Mouse (Mus musculus) hematopoietic stem cell, adult 5-6 weeks (primary cell): Measurements from ENCODE around the gene Bpi. TPM values are rescaled to one million over a fixed set of nuclear protein-coding genes. Genes with fewer than 3 reads are reported as not detected.

ENCODE experiments used
- ATAC-seq, 2 experiments: fragments of 125-278 bp in 1 of 2; replicated peaks in 1 of 2; 2 replicates each; pipeline ENCODE4 v1.8.0; 2016 to 2017; ENCODE audit warnings: inconsistent platforms in 2 of 2, mild to moderate bottlenecking in 2 of 2, moderate number of reproducible peaks in 2 of 2, low read depth in 1 of 2, moderate TSS enrichment in 1 of 2; ENCODE audit not compliant: low FRiP score in 2 of 2, poor library complexity in 2 of 2, severe bottlenecking in 2 of 2, insufficient read depth in 1 of 2, low TSS enrichment in 1 of 2
- total RNA-seq: library from RNA; stranded (forward); fragments of 172-1452, 232-1000 nt; gene quantifications from 2 replicates; pipeline ENCODE4 v1.2.3, GENCODE M21; 2017

The Bpi gene
- total RNA-seq, 1 experiment from 2014 or later, result not detected

GRCm38 (mm10) chr2:158321596-158321995, 63.7 kb downstream of the Bpi start:
- no peak for ATAC-seq

- ATAC-seq, result peak; percentile 25 to 46; a peak in 2 of 4 replicates
These were observed 65.0 kb downstream of the Bpi start for GRCm38 (mm10) chr2:158322845-158323244.

GRCm38 (mm10) chr2:158324531-158325190, 66.8 kb downstream of the Bpi start:
- no peak for ATAC-seq

- ATAC-seq, result no peak
These were observed 67.7 kb downstream of the Bpi start for GRCm38 (mm10) chr2:158325609-158326008.

Other genes with a start within 250 kb of the Bpi start
- 31.7 and 39.7 TPM in 2 replicates for gene Tti1, start 229.7 kb upstream of the Bpi start, total RNA-seq
- 24.1 and 40.9 TPM in 2 replicates for gene Rprd1b, start 229.6 kb upstream of the Bpi start, total RNA-seq
- gene Tgm2, start 111.7 kb upstream of the Bpi start, total RNA-seq, result 17.9 and 19.4 TPM in 2 replicates
- not detected in 2 replicates for gene D630003M21Rik, start 28.9 kb upstream of the Bpi start, total RNA-seq
- gene Lbp, start 48.4 kb downstream of the Bpi start, total RNA-seq, result 43.5 and 51.0 TPM in 2 replicates
- not detected in 2 replicates for gene Snhg11, start 117.5 kb downstream of the Bpi start, total RNA-seq
- 32.8 and 43.0 TPM in 2 replicates for gene Ralgapb, start 151.8 kb downstream of the Bpi start, total RNA-seq
- gene Adig, start 244.5 kb downstream of the Bpi start, total RNA-seq, result not detected in 2 replicates